Mouse (Mus musculus) bone marrow macrophage, adult 2 months (primary cell): ENCODE data around the gene Mterf1b. TPM values are rescaled to one million over a fixed set of nuclear protein-coding genes. Genes with fewer than 3 reads are reported as not detected.
"Not testable (repeated sequence)": the region's sequence is repeated elsewhere in the genome, so short reads cannot be mapped to it uniquely, and the experiment has no call there.

Experiments used
- H3K27ac ChIP-seq: 2 replicates; pipeline ENCODE4 v1.5.1; 2012; ENCODE audit warnings: low read depth, low read length; ENCODE audit not compliant: insufficient read depth
- H3K4me1 ChIP-seq: 2 replicates; pipeline ENCODE4 v1.6.1; 2012; ENCODE audit warnings: low read length; ENCODE audit not compliant: control insufficient read depth, insufficient read depth
- H3K4me3 ChIP-seq: 2 replicates; pipeline ENCODE4 v1.5.1; 2012; ENCODE audit warnings: mild to moderate bottlenecking, low read length, moderate library complexity; ENCODE audit not compliant: insufficient read depth
- CTCF ChIP-seq: IDR thresholded peaks from 2 replicates; pipeline ENCODE4 v1.5.1; 2012; ENCODE audit warnings: low read depth, mild to moderate bottlenecking, low read length, moderate library complexity
- POLR2A ChIP-seq: IDR thresholded peaks from 2 replicates; pipeline ENCODE4 v1.6.1; 2012; ENCODE audit warnings: mild to moderate bottlenecking, low read depth, low read length, borderline replicate concordance
- polyA plus RNA-seq: library from polyadenylated mRNA; stranded (reverse); fragments of >200 nt; gene quantifications from 2 replicates; pipeline ENCODE4 v1.2.4, GENCODE M21; 2012; ENCODE audit not compliant: missing spikeins, insufficient read depth, insufficient read length

The Mterf1b gene
- 3.0 and 4.0 TPM in 2 replicates for polyA plus RNA-seq

DNA sequence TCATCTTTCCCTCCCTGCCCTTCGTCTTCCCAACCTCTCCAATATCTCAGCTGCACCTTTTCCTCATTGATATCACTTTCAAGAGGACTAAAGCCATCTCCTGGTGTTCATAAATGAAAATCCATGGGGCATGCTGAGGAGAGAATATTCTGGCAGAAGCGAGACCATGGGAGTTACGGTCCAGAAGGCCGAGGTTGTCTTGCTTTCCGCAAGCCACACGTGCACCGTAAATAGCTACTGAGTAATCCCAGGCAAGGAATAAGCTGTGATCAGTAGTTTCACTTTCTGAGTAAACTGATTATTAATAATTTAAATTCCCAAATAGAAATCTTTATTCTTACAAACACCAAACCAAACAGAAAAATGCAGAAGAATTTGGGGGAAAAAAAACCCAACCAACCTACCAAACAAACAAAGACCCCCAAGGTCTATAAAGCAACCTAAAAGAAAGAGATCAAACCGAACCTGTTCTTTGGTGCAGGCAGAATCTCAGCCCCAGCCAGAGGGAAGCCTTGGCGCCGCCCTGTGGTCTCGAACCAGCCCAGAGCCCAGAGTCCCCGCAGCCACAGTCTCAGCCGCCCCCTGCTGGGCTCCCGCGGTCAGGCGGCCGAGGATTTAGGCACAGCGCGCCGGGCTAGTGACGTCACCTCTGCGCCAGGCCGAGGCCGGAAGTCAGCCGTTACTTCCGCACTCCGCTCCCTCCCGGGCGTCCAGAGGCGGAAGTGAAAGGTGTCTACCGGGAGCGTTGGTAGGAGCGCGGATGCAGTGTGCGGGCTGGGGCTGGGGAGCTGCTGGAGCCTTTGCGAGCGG, at the start of gene Mterf1b:
Gene Mterf1b (plus strand): TSS at position 697 of the 810 bp plus-strand sequence.
- H3K27ac ChIP-seq, result not testable (repeated sequence)
- Histone ChIP-seq H3K4me3 (peak within 1 kb of the TSS; percentile 63), H3K4me1 (peaks cover 10% of the 10 kb centered on the region)

DNA sequence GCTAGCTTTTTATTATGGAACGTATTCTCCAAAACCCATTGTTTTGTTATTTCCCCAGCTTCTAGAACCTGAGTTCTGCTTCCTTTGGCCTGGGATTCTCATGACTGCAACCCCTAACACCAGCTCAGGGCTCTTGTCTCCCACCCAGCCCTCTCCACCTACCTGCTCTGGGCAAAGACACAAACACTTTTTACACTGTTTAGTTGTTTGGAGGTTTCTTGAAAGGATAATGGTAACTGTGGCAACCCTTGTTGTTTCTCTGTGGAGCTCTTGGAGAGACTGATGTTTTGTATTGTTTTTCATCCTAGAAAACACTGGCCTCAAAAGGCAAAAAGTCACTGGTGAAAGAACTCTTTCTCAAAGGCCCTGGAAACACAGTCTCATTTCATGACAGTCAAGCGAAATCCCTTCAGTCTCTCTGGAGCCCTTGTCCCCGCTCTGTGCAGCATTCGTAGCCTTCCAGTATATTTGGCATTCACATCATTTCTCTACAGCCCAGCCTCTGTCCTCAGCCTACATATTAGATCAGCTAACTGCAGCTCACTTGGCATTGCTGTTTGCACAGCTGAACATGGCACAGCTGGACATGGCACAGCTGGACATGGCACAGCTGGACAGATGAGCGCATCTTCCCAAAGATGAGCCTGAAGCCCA, 32.6 kb upstream of the Mterf1b start:
- H3K4me3 ChIP-seq, H3K4me1 ChIP-seq, H3K27ac ChIP-seq: not testable (repeated sequence)

DNA sequence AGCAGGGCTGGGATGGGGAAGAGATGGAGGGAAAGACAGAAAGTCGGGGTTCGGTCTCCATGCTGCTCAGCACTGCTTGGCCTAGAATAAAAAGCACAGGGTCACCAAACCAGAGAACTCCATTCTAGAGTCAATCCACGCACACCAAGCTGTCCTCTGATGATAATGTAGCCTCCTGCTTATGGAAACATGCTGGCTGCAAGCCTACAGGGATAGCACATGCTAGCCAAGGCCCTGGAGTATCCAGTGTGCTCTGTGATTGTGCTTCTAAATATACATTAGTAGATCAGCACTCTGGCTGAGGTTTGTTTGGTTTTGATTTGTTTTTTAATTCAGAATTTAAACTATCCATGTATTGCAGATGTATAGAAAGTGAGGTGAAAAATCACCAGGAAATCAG, 30.6 kb upstream of the Mterf1b start:
- Histone ChIP-seq H3K4me1 (no peaks in the 10 kb centered on the region), H3K27ac (no peak overlapping the region), H3K4me3 (no peak overlapping the region)
- TF ChIP-seq POLR2A (no peak), CTCF (no peak)

DNA sequence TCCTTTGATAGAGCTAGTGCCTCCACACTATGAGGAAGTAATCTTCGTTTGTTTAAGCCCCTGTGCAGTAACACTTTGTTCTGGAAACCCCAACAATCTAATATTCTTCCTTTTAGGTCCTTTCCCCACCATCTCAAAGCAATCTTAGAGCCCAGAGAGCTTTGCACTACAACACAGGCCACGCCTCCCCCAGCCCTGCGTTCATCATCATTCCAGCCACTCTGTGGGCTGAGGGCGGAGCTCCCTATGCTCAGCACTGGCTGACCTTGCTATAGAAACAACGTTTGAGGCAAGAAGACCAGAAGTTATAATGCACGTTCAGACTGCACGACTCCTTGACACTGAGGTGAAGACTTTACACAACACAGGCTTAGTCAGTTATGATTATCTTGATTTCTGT, 29.7 kb upstream of the Mterf1b start:
- H3K27ac ChIP-seq, result no peak overlapping the region
- H3K4me1 ChIP-seq, result no peaks in the 10 kb centered on the region
- TF ChIP-seq CTCF (no peak), POLR2A (no peak)
- no peak overlapping the region for H3K4me3 ChIP-seq

DNA sequence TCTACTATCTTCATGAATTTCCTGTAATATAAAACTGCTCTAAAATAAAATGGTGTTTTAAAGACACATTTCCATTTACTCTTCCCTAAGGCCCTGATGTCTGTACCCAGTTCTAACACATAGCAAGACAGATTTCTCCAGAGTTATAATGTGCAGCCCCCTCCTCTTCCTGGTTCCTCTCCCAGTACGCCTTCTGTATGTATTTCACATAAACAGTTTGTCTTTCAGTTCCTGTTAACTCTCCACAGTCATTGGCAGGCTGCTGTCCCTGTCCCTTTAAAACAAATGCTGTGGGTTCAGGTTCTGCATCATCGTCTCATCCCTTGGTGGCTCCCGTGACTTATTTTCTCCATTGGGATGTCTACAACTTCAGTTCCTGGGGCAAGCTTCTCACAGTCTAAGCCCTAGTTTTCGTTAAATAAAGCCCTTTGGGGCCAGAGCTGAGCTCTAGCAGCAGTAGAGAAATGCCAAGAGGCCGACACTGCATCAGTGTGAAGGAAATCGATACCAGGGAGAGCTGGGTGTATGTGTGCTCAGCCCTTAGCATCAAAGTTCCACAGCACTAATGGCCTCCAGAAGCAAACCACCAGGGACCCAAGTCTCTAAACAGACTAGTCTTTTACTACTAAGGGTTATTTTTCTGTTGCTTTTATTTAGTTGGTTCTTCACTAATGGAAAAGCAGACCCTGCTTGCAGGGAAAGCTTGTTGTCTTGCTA, 24.2 kb upstream of the Mterf1b start:
- not testable (repeated sequence) for H3K4me3 ChIP-seq, H3K4me1 ChIP-seq, H3K27ac ChIP-seq

DNA sequence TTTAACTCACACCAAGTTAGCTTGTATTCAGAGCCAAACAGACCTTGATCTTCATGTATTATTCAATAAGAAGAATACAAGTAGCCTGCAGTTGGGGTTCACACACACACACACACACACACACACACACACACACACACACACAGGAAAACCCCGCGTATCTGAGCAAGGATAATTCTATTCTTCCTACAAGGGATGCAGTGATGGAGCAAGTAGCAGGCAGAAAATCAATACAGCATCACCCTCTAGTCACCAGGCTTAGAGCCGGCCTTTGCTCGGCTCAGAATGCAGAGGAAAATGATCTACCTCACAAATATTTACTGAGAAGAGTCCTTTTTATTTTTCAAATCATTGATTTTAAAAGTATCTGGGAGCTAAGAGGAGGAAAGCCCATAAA, 23.6 kb upstream of the Mterf1b start:
- H3K4me3 ChIP-seq, H3K4me1 ChIP-seq, H3K27ac ChIP-seq: not testable (repeated sequence)

DNA sequence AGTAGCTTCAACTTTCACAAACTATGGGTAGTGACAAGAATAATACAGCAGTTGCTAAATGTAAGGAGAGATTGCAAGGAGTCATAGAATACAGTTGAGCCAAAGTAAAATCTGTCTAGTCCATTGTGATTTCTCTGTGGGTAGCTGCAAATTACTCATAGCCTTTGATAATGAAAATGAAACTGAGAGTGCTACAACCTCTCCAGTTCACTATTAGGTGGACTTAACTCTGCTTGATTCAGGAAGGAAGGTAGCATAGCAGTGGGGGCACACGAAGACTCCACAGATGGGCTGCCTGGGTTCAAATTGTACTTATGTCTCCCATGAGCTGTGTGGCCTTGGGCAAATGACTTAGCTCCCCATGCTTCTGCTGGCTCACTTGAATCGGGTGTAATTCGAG, 15.7 kb upstream of the Mterf1b start:
- not testable (repeated sequence) for H3K4me1 ChIP-seq, H3K27ac ChIP-seq, H3K4me3 ChIP-seq

DNA sequence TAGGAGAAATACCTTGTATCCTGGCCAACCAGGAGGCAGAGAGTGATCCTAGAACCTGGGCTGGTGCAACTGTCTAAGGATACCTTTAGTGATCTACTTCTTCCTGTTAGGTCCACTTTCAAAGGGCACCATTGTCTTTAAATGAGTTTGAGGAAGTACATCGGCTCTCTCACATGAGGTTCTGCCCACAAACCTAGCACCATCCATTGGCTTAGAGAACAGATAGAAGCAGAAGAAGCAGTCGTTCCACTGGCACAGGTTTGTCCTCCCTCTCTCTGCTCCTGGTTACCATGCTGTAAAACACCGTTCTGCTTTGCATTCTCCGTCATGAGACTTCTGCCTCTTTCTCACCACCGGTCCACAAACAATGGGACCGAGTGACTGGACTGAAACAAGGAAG, 12.8 kb upstream of the Mterf1b start:
- Histone ChIP-seq H3K4me1 (no peaks in the 10 kb centered on the region), H3K4me3 (no peak overlapping the region), H3K27ac (no peak overlapping the region)
- TF ChIP-seq POLR2A (no peak), CTCF (no peak)

DNA sequence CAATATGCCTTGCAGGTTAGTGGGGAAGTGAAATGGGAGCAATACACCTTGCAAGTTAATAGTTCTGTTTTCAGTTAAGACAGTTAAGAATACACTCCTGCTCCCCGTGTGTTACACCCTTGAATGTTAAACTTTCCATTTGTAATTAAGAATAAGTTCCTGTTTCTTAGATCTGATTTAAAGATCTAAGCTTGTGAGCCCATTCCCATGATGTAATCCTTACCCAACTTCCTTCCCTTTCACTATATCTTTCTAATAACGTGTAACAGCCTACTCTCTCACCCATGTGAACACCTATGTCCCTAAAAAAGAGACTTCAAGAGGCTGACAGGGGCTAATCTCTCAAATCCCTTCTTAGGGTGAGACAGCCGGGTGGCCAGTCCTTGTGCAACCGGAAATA, 5.4 kb upstream of the Mterf1b start:
- TF ChIP-seq CTCF, result no peak
- no peak for TF ChIP-seq POLR2A
- Histone ChIP-seq H3K27ac (no peak overlapping the region), H3K4me1 (peaks cover 4% of the 10 kb centered on the region; the same call in 1 of the 2 replicates), H3K4me3 (no peak overlapping the region)

DNA sequence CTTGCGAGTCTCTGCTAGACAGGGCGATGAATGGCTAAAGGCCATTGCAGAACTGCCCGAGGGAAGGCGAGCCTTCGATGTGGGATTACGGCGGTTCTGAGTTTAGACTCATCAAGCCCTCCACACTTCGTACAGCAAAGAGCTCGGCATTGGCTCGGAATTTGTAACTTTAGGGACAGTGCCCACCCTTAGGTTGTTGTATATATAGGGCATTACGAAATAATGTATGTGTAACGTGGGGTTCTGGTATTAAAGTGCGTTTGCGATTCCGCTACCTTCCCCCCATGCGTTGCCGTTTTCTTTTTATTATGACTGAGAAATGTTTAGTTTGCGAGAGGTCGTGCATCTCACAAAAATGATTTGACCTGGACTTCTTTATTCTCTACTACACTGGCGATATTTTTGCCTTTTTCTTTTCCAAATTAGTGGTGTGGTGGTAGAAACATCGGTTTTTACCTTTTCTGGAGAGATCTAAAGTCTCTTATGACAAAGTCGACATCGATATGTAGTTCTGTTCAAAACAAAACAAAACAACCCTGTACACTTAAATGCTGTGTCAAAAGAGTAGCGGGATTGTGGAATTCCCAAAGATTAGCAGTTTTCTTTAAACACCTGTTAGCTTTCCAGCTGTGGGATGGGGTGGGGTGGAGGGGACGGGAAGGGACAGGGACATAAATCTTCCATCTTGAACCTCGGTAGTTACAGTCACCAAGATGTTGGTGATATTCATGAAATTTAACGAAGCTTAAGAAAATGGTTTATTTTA, 497 bp downstream of the Mterf1b start:
- H3K27ac ChIP-seq, H3K4me1 ChIP-seq: not testable (repeated sequence)
- peak overlapping the region; percentile 63 for H3K4me3 ChIP-seq
